Mouse (Mus musculus) olfactory bulb, adult 2 months (tissue): ENCODE results near the gene Tbc1d9b.

Source experiments
- CTCF ChIP-seq: fragments of 200-500 bp; IDR thresholded peaks from 2 replicates; pipeline ENCODE4 v1.5.1; 2012; ENCODE audit warnings: low read depth, mild to moderate bottlenecking, low read length, moderate library complexity; ENCODE audit not compliant: insufficient read depth
- POLR2A ChIP-seq: fragments of 200-500 bp; IDR thresholded peaks from 2 replicates; pipeline ENCODE4 v1.6.1; 2012; ENCODE audit warnings: mild to moderate bottlenecking, low read depth, low read length, moderate library complexity; ENCODE audit not compliant: insufficient read depth

GRCm38 (mm10) chr11:50177111-50177510, 45.9 kb downstream of the Tbc1d9b start:
- TF ChIP-seq CTCF (no peak), POLR2A (no peak)
